Mouse (Mus musculus) hindbrain, embryonic 13.5 days (tissue): ENCODE measurements around the gene Sertad2. TPM values are rescaled to one million over a fixed set of nuclear protein-coding genes. Genes with fewer than 3 reads are reported as not detected.

Experiments used
- ATAC-seq: fragments of 200-750 bp; cut with Nextera tagmentation; 2 replicates; pipeline ENCODE4 v1.8.0; 2017; ENCODE audit warnings: moderate TSS enrichment; ENCODE audit not compliant: low FRiP score
- H3K27ac ChIP-seq: fragments of 300-500 bp; sonication (generic); 2 replicates; pipeline ENCODE4 v1.5.1; 2015; ENCODE audit warnings: inconsistent platforms, mild to moderate bottlenecking, moderate library complexity
- H3K27me3 ChIP-seq: fragments of 300-500 bp; sonication (generic); 2 replicates; pipeline ENCODE4 v1.6.1; 2015; ENCODE audit warnings: mild to moderate bottlenecking, inconsistent platforms
- H3K36me3 ChIP-seq: fragments of 300-500 bp; sonication (generic); 2 replicates; pipeline ENCODE4 v1.6.1; 2015; ENCODE audit warnings: mild to moderate bottlenecking, inconsistent platforms
- H3K4me1 ChIP-seq: fragments of 300-500 bp; sonication (generic); replicated peaks from 2 replicates; pipeline ENCODE4 v1.6.1; 2015; ENCODE audit warnings: inconsistent platforms
- H3K4me2 ChIP-seq: fragments of 300-500 bp; sonication (generic); 2 replicates; pipeline ENCODE4 v1.6.1; 2015; ENCODE audit warnings: inconsistent platforms, mild to moderate bottlenecking, moderate library complexity
- H3K4me3 ChIP-seq: fragments of 300-500 bp; sonication (generic); 2 replicates; pipeline ENCODE4 v1.5.1; 2015; ENCODE audit warnings: mild to moderate bottlenecking, inconsistent platforms
- H3K9ac ChIP-seq: fragments of 300-500 bp; sonication (generic); 2 replicates; pipeline ENCODE4 v1.6.1; 2015; ENCODE audit warnings: mild to moderate bottlenecking, inconsistent platforms
- H3K9me3 ChIP-seq: fragments of 300-500 bp; sonication (generic); 2 replicates; pipeline ENCODE4 v1.6.1; 2016; ENCODE audit warnings: inconsistent platforms
- WGBS: fragments of 180-500 bp; shearing (Covaris S2); methylation state at CpG from one replicate; pipeline ENCODE4 v1.1.7; 2015; 5-methylcytosine and 5-hydroxymethylcytosine counted together
- polyA plus RNA-seq: library from polyadenylated mRNA; unstranded; fragments of >200 nt; fragmentation: Nextera tagmentation; extraction: Ambion mirVana; gene quantifications from 2 replicates; pipeline ENCODE4 v1.2.1, GENCODE M21; 2015

The Sertad2 gene
- polyA plus RNA-seq, 1 experiment from 2014 or later, result 34.9 TPM

- H3K4me1 ChIP-seq, result peaks cover 50% of the 10 kb centered on the region
- no peaks in the 10 kb centered on the region for H3K27me3 ChIP-seq
- H3K4me2 ChIP-seq, result peak overlapping the region; percentile 38
- no peaks in the 10 kb centered on the region for H3K9me3 ChIP-seq
- H3K36me3 ChIP-seq, result no peaks in the 10 kb centered on the region
- peak overlapping the region; percentile 88 for H3K27ac ChIP-seq
- 0 out of 2 replicates have a peak overlapping the region, but pooled peaks have one; percentile 10 for H3K4me3 ChIP-seq
- H3K9ac ChIP-seq, result peak overlapping the region; percentile 52
- 10% methylated on average over 10 of the region's 10 CpGs for WGBS
- peak; percentile 18; the same call in 1 of the 2 replicates for ATAC-seq
Observed at GRCm38 (mm10) chr11:20656711-20657057, 113.6 kb downstream of the Sertad2 start.

DNA sequence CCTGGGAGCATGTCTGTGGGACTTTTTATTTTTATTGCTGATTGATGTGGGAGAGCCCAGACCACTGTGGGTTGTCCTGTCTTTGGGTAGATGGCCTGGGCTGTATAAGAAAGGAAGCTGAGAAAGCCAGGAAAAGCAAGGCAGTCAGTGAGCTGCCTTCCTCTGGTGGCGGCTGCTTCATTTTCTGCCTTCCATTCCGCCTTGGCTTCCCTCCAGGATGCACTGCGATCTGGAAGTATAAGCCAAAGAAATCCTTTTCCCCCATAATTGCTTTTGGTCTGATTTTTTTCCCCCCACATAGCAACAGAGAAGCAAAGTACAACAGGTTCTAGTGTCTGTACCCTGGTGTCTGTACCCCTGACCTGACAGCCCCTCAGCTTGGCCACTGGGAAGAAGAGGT, 116.0 kb downstream of the Sertad2 start:
- H3K9ac ChIP-seq, result no peak overlapping the region
- no peaks in the 10 kb centered on the region for H3K36me3 ChIP-seq
- 0 out of 2 replicates have a peak, but pooled peaks cover 3% of the 10 kb centered on the region for H3K9me3 ChIP-seq
- ATAC-seq, result no peak
- H3K27me3 ChIP-seq, result no peaks in the 10 kb centered on the region
- H3K4me3 ChIP-seq, result no peak overlapping the region
- peaks cover 45% of the 10 kb centered on the region for H3K4me1 ChIP-seq
- no peak overlapping the region for H3K4me2 ChIP-seq
- H3K27ac ChIP-seq, result peak overlapping the region; percentile 10; the same call in 1 of the 2 replicates
- WGBS, result 73% methylated on average over 3 of the region's 3 CpGs

DNA sequence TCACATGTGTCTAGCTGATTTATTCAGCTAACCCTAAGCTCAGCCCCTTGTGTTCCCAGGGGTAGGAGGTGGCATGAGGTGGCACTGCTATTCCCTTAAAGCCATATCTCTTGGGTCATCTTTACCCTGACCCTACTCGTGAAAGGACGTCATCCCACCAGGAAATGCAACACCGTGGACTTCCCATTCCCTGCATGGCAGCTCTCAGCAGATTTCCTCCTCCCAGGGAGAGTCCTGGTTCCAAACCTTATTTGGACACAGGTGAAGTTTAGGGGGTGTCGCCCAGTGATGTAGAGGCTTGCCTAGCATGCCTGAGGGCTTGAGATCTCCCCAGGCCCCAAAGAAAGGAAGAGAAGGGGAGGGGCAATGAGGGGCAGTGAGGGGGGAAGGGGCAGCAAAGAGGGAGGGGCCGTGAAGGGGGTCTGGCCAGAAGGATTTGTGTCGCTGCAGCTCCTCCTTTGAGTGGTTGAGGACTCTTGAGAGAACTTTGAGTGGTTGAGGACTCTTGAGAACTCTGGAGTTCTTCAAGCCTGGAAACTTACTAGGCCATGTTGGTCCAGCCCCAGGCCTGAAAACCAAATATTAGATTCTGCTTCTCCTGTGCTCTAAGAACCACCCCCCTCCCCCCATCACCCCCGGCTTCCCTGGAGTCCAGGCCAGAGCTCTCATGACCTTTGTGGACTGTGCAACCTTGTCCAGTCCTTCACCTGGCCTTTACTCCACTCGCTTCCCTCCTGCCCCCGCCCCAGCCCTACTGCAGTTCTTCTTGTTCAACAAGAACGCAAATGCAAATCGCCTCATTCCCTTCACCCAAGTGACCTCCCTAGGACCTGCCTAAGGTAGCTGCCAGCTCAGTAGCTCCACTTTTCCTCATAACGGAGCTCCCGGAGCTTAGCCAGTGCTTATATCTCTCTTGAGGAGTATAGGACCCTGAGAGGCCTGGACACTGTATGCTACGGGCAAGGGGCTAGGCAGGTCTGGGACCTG, 117.4 kb downstream of the Sertad2 start:
- no peak overlapping the region for H3K27ac ChIP-seq
- H3K4me2 ChIP-seq, result no peak overlapping the region
- H3K27me3 ChIP-seq, result 0 out of 2 replicates have a peak, but pooled peaks cover under 1% of the 10 kb centered on the region
- H3K36me3 ChIP-seq, result no peaks in the 10 kb centered on the region
- ATAC-seq, result no peak
- H3K9ac ChIP-seq, result no peak overlapping the region
- 0 out of 2 replicates have a peak, but pooled peaks cover 3% of the 10 kb centered on the region for H3K9me3 ChIP-seq
- WGBS, result 88% methylated on average over 14 of the region's 14 CpGs
- peaks cover 40% of the 10 kb centered on the region for H3K4me1 ChIP-seq
- no peak overlapping the region for H3K4me3 ChIP-seq

DNA sequence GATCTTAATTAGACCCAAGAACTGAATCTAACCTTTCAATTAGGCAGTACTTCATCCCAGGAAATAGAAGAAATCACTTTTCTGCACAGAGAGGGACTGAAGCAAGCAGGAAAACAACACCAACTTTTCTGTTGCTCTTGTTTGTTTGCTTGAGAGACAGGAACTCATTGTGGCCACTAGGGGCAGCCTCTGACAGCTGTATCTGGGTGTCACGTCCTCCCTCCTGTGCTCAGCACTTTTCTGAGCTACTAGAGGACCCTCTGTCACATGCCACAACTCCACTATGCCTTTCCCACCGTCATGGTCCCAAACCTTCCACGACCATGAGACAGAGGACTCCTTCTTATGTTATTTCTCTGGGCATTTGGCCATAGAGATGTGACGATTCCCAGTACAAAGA, 118.6 kb downstream of the Sertad2 start:
- no peak overlapping the region for H3K4me2 ChIP-seq
- no peak for ATAC-seq

DNA sequence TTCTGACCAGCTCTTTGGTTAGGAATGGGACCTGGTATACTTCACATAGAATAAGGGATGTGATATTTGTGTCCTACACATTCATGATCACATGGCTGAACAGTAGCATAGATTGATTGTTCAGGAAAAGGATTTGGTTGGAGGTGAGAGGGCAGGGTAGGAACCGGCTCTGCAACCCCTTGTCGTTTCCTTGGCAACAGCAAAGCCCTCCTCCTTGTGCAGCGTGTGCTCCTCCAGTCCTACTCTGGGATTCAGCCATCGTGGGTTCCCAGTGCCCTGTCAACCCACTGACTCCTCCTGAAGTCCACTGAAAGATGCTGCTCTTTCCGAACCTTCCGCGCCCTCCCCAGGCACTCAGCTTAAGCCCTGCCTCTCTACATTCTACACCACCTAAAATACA, 119.8 kb downstream of the Sertad2 start:
- H3K4me1 ChIP-seq, result peaks cover 22% of the 10 kb centered on the region
- no peak overlapping the region for H3K9ac ChIP-seq
- H3K27me3 ChIP-seq, result 0 out of 2 replicates have a peak, but pooled peaks cover 3% of the 10 kb centered on the region
- H3K36me3 ChIP-seq, result no peaks in the 10 kb centered on the region
- no peak overlapping the region for H3K4me3 ChIP-seq
- WGBS, result 53% methylated on average over 7 of the region's 7 CpGs
- ATAC-seq, result no peak
- no peak overlapping the region for H3K27ac ChIP-seq
- H3K9me3 ChIP-seq, result 0 out of 2 replicates have a peak, but pooled peaks cover 3% of the 10 kb centered on the region
- H3K4me2 ChIP-seq, result no peak overlapping the region

More for the DNA sequence above, 118.6 kb downstream of the Sertad2 start:
- H3K4me1 ChIP-seq, result peaks cover 31% of the 10 kb centered on the region
- no peak overlapping the region for H3K4me3 ChIP-seq
- no peak overlapping the region for H3K27ac ChIP-seq
- H3K27me3 ChIP-seq, result 0 out of 2 replicates have a peak, but pooled peaks cover 3% of the 10 kb centered on the region
- 0 out of 2 replicates have a peak, but pooled peaks cover 3% of the 10 kb centered on the region for H3K9me3 ChIP-seq
- H3K36me3 ChIP-seq, result no peaks in the 10 kb centered on the region
- WGBS, result 47% methylated on average over 4 of the region's 4 CpGs
- no peak overlapping the region for H3K9ac ChIP-seq

GRCm38 (mm10) chr11:20663580-20664198, 120.6 kb downstream of the Sertad2 start:
- Histone ChIP-seq H3K9ac (no peak overlapping the region), H3K4me3 (no peak overlapping the region), H3K27ac (0 out of 2 replicates have a peak overlapping the region, but pooled peaks have one; percentile 19), H3K9me3 (0 out of 2 replicates have a peak, but pooled peaks cover 3% of the 10 kb centered on the region), H3K36me3 (no peaks in the 10 kb centered on the region), H3K27me3 (0 out of 2 replicates have a peak, but pooled peaks cover 3% of the 10 kb centered on the region), H3K4me2 (no peak overlapping the region), H3K4me1 (peaks cover 19% of the 10 kb centered on the region)
- 28% methylated on average over 5 of the region's 5 CpGs for WGBS
- no peak for ATAC-seq

- Histone ChIP-seq H3K4me2 (no peak overlapping the region), H3K4me3 (no peak overlapping the region), H3K27me3 (0 out of 2 replicates have a peak, but pooled peaks cover 3% of the 10 kb centered on the region), H3K27ac (no peak overlapping the region), H3K9me3 (0 out of 2 replicates have a peak, but pooled peaks cover 3% of the 10 kb centered on the region), H3K9ac (no peak overlapping the region), H3K36me3 (no peaks in the 10 kb centered on the region), H3K4me1 (peaks cover 19% of the 10 kb centered on the region)
- no peak for ATAC-seq
- 57% methylated on average over 9 of the region's 9 CpGs for WGBS
Observed at GRCm38 (mm10) chr11:20664878-20665277, 121.8 kb downstream of the Sertad2 start.

- H3K4me2 ChIP-seq, result no peak overlapping the region
- H3K9me3 ChIP-seq, result no peaks in the 10 kb centered on the region
- WGBS, result 61% methylated on average over 6 of the region's 6 CpGs
- no peaks in the 10 kb centered on the region for H3K27me3 ChIP-seq
- no peak overlapping the region for H3K4me3 ChIP-seq
- no peak overlapping the region for H3K27ac ChIP-seq
- no peaks in the 10 kb centered on the region for H3K36me3 ChIP-seq
- no peaks in the 10 kb centered on the region; the same call in 1 of the 2 replicates for H3K4me1 ChIP-seq
- ATAC-seq, result no peak
- no peak overlapping the region for H3K9ac ChIP-seq
Observed at GRCm38 (mm10) chr11:20671789-20672392, 128.8 kb downstream of the Sertad2 start.

- Histone ChIP-seq H3K36me3 (no peaks in the 10 kb centered on the region), H3K27ac (no peak overlapping the region), H3K4me1 (no peaks in the 10 kb centered on the region; the same call in 1 of the 2 replicates), H3K4me3 (no peak overlapping the region), H3K9ac (no peak overlapping the region), H3K9me3 (no peaks in the 10 kb centered on the region), H3K4me2 (no peak overlapping the region), H3K27me3 (no peaks in the 10 kb centered on the region)
- no peak for ATAC-seq
- 83% methylated on average over 6 of the region's 6 CpGs for WGBS
Observed at GRCm38 (mm10) chr11:20672513-20672912, 129.5 kb downstream of the Sertad2 start.

- WGBS, result 82% methylated on average over 2 of the region's 2 CpGs
- Histone ChIP-seq H3K36me3 (peaks cover 4% of the 10 kb centered on the region), H3K9me3 (no peaks in the 10 kb centered on the region), H3K4me1 (no peaks in the 10 kb centered on the region), H3K27me3 (no peaks in the 10 kb centered on the region), H3K27ac (no peak overlapping the region), H3K4me2 (no peak overlapping the region), H3K9ac (no peak overlapping the region), H3K4me3 (no peak overlapping the region)
- no peak for ATAC-seq
Observed at GRCm38 (mm10) chr11:20679396-20679795, 136.3 kb downstream of the Sertad2 start.

DNA sequence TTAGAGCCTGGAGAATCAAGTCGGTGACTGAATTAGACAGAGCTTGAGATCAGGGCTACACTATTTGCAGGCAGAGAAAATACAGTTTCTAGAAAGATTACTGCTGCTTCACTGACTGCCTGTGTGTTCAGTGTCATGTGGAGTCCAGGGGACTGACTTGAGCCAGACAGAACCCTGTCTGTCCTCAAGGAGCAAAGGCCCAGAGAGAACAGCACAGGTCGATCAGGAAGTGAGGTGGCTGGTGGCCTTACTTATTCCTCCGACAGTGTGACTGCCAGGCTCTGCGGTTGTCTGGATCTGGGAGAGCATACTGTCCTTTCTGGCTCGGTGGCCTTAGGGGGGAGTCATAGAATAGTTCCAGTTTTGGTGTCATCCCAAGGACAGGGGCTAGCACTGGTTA, 137.7 kb downstream of the Sertad2 start:
- Histone ChIP-seq H3K9me3 (no peaks in the 10 kb centered on the region), H3K27me3 (no peaks in the 10 kb centered on the region), H3K4me3 (no peak overlapping the region), H3K4me2 (no peak overlapping the region), H3K9ac (no peak overlapping the region), H3K4me1 (no peaks in the 10 kb centered on the region), H3K36me3 (peaks cover 8% of the 10 kb centered on the region), H3K27ac (no peak overlapping the region)
- WGBS, result 89% methylated on average over 5 of the region's 5 CpGs
- ATAC-seq, result no peak

DNA sequence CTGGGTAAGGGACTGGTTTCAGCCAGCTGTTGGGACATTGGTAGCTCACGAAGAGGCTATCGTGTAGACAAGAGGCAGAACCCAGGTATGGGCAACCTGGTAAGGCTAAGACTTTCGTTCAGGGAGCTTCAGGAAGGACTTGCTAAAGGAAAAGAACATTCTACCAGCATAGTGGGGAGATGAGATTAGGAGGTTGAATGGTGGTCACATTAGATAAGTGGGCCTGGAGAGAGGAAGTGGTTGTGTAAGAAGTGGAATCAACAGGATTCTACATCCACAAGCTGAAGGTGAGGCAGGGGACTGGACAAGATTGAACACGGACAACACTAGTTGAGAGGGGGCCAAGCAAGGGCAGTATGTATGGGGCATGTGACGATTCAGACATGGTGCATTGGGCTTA, 138.6 kb downstream of the Sertad2 start:
- Histone ChIP-seq H3K27me3 (no peaks in the 10 kb centered on the region), H3K27ac (no peak overlapping the region), H3K9me3 (no peaks in the 10 kb centered on the region), H3K36me3 (peaks cover 13% of the 10 kb centered on the region), H3K4me2 (no peak overlapping the region), H3K4me1 (no peaks in the 10 kb centered on the region), H3K9ac (no peak overlapping the region), H3K4me3 (no peak overlapping the region)
- WGBS, result 94% methylated on average over 5 of the region's 5 CpGs
- no peak for ATAC-seq
